Mouse (Mus musculus) testis, adult 2 months (tissue): ENCODE measurements around the gene Ywhag. TPM values are rescaled to one million over a fixed set of nuclear protein-coding genes. Genes with fewer than 3 reads are reported as not detected.

Source experiments
- H3K27ac ChIP-seq: fragments of 200-500 bp; 2 replicates; pipeline ENCODE4 v1.5.1; 2012; ENCODE audit warnings: low read depth, low read length; ENCODE audit not compliant: control insufficient read depth, insufficient read depth
- H3K27me3 ChIP-seq: fragments of 200-500 bp; 2 replicates; pipeline ENCODE4 v1.6.1; 2012; ENCODE audit warnings: mild to moderate bottlenecking, low read length, moderate library complexity; ENCODE audit not compliant: control insufficient read depth, insufficient read depth
- H3K36me3 ChIP-seq: fragments of 200-500 bp; 2 replicates; pipeline ENCODE4 v1.6.1; 2012; ENCODE audit warnings: mild to moderate bottlenecking, low read length; ENCODE audit not compliant: control insufficient read depth, insufficient read depth
- H3K4me1 ChIP-seq: fragments of 200-500 bp; 2 replicates; pipeline ENCODE4 v1.6.1; 2012; ENCODE audit warnings: low read length; ENCODE audit not compliant: control insufficient read depth, insufficient read depth
- H3K4me3 ChIP-seq: fragments of 200-500 bp; 2 replicates; pipeline ENCODE4 v1.5.1; 2012; ENCODE audit warnings: low read depth, mild to moderate bottlenecking, low read length, moderate library complexity, mixed read lengths; ENCODE audit not compliant: control insufficient read depth
- CTCF ChIP-seq: fragments of 200-500 bp; IDR thresholded peaks from 2 replicates; pipeline ENCODE4 v1.5.1; 2012; ENCODE audit warnings: low read depth, mild to moderate bottlenecking, inconsistent platforms, low read length, moderate library complexity; ENCODE audit not compliant: control insufficient read depth, insufficient read depth, insufficient replicate concordance
- POLR2A ChIP-seq: fragments of 200-500 bp; IDR thresholded peaks from 2 replicates; pipeline ENCODE4 v1.6.1; 2012; ENCODE audit warnings: low read depth, mild to moderate bottlenecking, inconsistent platforms, low read length, moderate library complexity; ENCODE audit not compliant: control insufficient read depth
- polyA plus RNA-seq: library from polyadenylated mRNA; depleted of rRNA; stranded (reverse); fragments of >200 nt; gene quantifications from 2 replicates; pipeline ENCODE4 v1.2.3, GENCODE M21; 2012

The Ywhag gene
- polyA plus RNA-seq, 1 experiment: 17.8 TPM

- Histone ChIP-seq H3K4me1 (peaks cover 3% of the 10 kb centered on the region), H3K4me3 (no peak overlapping the region), H3K27ac (no peak overlapping the region), H3K27me3 (no peaks in the 10 kb centered on the region), H3K36me3 (no peaks in the 10 kb centered on the region)
- no peak for TF ChIP-seq CTCF
Observed at GRCm38 (mm10) chr5:135905320-135906225, 28.8 kb downstream of the Ywhag start.

- Histone ChIP-seq H3K27ac (no peak overlapping the region), H3K27me3 (no peaks in the 10 kb centered on the region), H3K4me3 (no peak overlapping the region), H3K36me3 (no peaks in the 10 kb centered on the region), H3K4me1 (peaks cover 3% of the 10 kb centered on the region)
- no peak for TF ChIP-seq POLR2A
- TF ChIP-seq CTCF: no peak
Observed at GRCm38 (mm10) chr5:135904259-135904658, 30.2 kb downstream of the Ywhag start.

DNA sequence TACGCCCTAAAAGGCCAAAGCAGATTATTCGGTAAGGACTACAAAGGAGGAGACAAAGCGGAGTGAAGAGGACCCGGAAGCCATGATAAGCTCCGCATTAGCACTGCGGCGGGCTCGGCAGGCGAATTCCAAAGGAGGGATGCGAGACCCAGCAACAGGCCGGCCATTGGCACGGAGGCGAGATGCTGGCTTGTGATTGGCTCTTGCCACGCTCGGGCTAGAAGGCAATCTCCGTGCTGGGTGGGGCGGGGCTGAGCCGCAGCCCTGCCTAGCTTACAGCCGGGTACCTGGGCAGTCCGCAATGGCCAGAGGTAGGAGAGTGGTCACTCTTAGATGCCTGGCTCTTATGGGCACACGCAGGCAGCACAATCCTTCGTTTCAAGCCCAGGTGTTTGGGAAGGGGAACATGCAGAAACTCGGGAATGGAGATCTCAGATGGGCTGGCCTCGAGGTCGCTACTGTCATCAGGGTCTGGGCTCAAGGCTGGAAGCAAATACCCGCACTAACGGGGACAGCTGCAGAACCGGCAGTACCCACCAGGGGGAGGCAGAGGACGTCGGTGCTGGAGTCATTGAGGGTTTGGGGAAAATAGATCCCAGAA, 30.8 kb downstream of the Ywhag start:
- peaks cover 3% of the 10 kb centered on the region for H3K4me1 ChIP-seq
- TF ChIP-seq CTCF (peak; percentile 93), POLR2A (peak; percentile 50; the same call in 1 of the 2 replicates)
- H3K27me3 ChIP-seq: no peaks in the 10 kb centered on the region
- peak overlapping the region; percentile 74 for H3K4me3 ChIP-seq
- no peak overlapping the region; the same call in 1 of the 2 replicates for H3K27ac ChIP-seq
- no peaks in the 10 kb centered on the region for H3K36me3 ChIP-seq

GRCm38 (mm10) chr5:135903058-135903457, 31.4 kb downstream of the Ywhag start:
- TF ChIP-seq POLR2A: no peak
- no peak for TF ChIP-seq CTCF
- H3K27me3 ChIP-seq: no peaks in the 10 kb centered on the region
- peak overlapping the region; percentile 74 for H3K4me3 ChIP-seq
- no peaks in the 10 kb centered on the region for H3K36me3 ChIP-seq
- H3K27ac ChIP-seq: no peak overlapping the region
- peaks cover 3% of the 10 kb centered on the region for H3K4me1 ChIP-seq

DNA sequence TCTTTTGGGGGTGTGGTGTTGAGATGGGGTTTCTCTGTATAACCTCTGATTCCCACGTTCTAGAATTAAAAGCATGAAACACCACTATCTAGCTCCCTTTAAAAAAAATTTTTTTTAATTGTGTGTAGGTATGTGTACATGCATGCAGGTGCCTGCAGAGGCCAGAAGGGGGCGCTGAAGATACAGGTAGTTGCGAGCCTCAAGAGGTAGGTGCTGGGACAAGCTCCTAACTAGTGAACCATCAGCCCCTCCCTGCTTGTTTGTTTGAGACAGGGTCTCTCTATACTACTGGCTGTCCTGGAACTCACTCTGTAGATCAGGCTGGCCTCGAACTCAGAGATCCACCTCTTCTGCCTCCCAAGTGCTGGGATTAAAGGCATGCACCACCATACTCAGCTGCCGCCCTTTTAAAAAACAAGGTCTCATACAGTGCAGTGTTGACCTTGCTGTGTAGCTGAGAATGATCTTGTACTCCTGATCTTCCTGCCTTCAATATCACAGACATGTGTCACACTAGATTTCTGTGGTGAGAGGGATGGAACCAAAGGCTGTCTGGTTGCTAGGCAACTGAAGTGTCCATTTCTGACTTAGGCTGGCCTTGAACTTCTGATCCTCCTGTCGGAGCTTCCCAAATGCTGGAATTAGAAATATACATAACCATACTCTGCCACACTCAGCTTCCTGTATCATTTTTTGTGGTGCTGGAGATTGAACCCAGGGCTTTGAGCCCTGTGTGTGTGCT, 32.9 kb downstream of the Ywhag start:
- Histone ChIP-seq H3K36me3 (no peaks in the 10 kb centered on the region), H3K27ac (no peak overlapping the region), H3K4me3 (no peak overlapping the region), H3K27me3 (no peaks in the 10 kb centered on the region), H3K4me1 (peaks cover 5% of the 10 kb centered on the region)
- TF ChIP-seq POLR2A (no peak), CTCF (peak; percentile 63; the same call in 1 of the 2 replicates)

- Histone ChIP-seq H3K27ac (no peak overlapping the region), H3K4me1 (peaks cover 5% of the 10 kb centered on the region), H3K27me3 (no peaks in the 10 kb centered on the region), H3K4me3 (no peak overlapping the region), H3K36me3 (no peaks in the 10 kb centered on the region)
- TF ChIP-seq CTCF: 0 out of 2 replicates have a peak, but pooled peaks have one; percentile 9
- TF ChIP-seq POLR2A: no peak
Observed at GRCm38 (mm10) chr5:135900701-135901100, 33.7 kb downstream of the Ywhag start.

DNA sequence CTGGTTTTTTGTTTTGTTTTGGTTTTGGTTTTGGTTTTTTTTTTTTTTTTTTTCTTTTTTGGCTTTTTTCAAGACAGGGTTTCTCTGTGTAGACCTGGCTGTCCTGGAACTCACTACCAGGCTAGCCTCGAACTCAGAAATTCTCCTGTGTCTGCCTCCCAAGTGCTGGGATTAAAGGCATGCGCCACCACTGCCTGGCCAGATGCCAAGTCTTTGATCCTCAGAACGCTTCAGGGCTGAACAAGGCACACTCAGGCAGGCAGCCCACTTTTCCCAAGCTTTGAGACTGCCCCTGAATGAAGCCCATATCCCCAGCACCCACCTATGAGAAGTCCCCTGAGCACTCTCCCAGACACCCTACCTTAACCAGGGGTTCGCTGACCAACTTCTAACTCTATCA, 34.6 kb downstream of the Ywhag start:
- TF ChIP-seq CTCF (no peak), POLR2A (no peak)
- Histone ChIP-seq H3K27me3 (no peaks in the 10 kb centered on the region), H3K36me3 (no peaks in the 10 kb centered on the region), H3K27ac (no peak overlapping the region), H3K4me1 (peaks cover 5% of the 10 kb centered on the region), H3K4me3 (no peak overlapping the region)
